Mouse (Mus musculus): Measurements from ENCODE around the gene Fam222a.

The Fam222a gene

DNA sequence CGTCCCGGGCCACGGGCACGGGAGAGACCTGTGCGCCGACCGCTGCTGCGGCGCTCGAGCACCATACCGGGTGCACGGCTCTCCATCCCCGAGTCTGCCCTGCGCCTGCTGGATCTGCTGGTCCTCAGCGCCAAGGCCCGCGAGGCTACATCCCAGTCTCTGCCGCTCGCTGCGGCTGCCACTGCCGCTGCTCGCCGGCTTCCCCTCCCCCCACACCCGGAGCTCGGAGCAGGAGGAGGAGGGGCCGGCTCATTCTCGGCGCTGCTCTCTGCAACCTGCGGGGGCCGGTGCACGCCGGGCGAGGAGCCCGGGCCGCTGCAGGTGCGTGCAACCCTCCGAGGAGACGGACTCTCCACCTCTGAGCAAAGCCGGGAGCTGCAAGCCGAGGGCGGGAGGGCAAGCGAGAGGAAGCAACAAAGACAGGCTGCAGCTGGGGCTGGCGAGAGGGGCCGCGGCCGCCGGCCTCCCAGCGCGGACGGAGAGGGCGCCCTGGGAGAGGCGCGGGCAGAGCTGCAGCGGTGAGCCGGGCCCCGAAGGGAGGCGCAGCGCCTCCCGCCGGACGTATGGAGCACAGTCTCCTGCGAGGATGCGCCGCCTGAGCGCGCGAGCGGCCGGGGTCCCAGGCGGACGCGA is at the start of gene Fam222a:
Fam222a (plus strand) TSS at position 452 of the 633 bp plus-strand sequence.
- DNase-seq, result peak; percentile 46

- DNase-seq, result no peak
Observed at GRCm38 (mm10) chr5:114528355-114528754, 39.5 kb upstream of the Fam222a start.

DNA sequence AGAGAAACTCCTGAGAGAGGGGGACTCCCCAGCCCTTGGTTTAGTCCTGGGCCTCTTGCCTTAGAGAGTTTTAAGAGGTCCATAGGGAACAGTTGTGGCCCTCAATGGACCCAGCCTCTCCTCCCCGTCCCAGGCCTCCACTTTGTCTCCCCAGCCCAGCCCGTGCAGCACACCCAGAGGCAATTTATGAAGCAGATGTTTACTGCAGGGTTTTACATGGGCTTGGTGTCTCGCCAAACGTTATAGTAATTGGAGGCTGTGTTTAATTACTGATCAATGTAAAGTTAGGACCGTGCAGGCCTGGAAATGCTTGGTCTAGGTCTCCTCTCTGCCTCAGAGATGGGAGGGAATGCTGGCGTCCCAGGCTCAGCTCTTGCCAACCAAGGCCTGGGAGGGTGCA is 37.5 kb upstream of the Fam222a start:
- DNase-seq, result no peak

DNA sequence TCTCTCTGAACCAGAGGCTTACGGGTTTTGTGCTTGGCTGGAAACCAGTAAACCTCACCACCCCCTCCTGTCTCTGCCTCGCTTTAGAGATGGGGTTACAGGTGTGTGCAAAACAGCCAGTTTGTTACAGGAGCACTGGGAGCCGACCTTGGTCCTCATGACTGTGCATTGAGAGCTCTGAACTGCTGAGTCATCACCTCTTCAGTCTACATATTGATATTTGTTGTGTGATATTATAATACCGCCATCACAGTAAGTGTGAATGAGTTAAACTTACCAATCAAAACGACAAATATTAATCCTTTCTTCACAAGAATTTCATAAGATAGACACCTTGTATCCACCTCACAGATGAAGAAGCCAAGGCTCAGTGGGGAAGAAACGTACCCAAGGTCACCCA is 35.8 kb upstream of the Fam222a start:
- DNase-seq, result no peak

- no peak for DNase-seq
Observed at GRCm38 (mm10) chr5:114537308-114538020, 30.4 kb upstream of the Fam222a start.

GRCm38 (mm10) chr5:114538021-114538405 is 29.8 kb upstream of the Fam222a start:
- no peak for DNase-seq

DNA sequence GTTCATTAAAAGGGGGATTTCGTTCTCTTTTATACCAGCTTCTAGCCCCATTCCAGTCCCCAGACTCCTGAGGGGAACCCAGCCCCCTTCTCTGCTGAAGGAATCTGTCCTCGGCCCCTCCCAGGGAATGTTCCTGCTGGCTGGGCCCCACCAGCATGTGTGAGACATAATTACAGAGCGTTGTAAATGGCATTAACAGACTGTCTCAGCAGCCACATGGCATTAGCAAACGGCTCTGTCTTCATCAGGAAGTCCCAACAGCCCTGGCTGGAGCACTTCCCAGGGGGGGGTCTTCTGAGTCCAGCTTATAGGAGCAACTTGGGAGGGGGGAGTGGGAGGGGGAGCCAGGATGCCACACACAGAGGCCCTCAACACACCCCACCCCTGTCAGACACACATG is 29.1 kb upstream of the Fam222a start:
- DNase-seq, result no peak

DNA sequence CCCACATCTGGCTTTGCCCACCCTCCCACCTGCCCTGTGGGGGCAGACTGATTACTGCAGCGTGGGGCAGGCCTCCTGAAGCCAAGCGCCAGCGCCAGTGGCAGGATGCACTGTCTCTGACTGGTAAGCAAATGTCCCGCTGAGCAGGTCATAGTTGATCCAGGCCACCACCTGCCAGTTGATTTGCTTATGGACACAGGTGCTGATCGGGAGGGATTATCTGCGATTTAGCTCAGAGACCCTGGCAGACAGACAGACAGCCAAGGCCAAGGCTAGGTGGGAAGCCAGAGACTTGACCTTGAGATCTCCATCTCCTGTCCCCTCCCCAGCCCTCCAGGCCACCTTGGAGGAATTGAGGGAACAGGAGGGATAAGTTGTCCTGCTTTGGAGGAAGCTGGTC is 28.1 kb upstream of the Fam222a start:
- no peak for DNase-seq

DNA sequence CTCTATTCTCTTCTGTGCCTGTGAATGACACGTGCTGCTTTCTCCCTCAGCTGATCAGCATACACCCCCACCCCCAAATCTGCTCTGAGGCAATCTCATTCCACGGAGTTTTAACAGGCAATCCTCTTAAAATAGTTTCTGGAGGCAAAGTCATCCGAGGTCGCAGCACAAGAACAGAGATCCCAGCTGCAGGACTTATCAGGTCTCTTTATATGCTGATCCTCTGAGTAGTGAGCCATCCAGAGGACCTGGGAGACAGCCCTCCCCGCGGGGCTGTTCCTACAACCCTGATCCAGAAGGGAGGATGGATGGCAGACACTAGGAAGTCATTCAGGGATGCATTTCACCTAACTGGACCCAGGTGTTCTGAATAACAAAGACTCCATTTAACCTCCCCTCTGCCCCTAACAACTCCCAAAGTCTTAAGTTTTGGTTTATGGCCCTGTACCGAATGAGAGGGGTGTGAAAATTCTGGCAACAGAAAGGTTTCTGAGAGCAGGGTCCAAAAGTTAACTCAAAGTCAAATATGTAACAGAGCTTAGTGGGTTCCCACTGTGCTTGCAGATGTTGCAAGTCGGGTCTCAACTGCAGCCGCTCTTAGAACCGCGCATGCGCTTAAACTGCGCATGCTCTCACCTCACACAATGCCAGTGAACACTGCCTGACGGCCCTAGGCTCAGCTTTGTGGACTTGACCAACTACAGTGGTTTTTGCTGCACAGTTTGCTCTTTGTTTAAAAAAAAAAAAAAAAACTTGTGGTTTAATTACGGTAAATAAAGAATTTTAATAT is 26.0 kb upstream of the Fam222a start:
- DNase-seq, result no peak

DNA sequence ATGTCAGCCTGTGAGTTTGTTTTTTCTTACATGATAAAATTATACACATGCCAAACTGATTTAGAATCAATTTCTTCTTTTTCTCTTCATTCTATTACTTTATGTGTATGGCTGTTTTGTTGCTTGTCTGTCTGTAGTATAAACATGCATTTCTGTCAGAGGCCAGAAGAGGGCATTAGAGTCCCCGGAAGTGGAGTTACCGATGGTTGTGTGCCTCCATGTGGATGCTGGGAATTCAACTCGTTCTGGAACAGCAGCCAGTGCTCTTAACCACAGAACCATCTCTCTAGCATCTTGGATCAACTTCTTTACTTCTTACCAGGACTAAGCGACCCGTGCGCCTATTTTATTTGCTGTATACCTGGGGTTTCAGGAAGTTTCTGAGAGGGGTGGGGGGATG is 24.2 kb upstream of the Fam222a start:
- DNase-seq, result no peak

- no peak for DNase-seq
Observed at GRCm38 (mm10) chr5:114544205-114544604, 23.6 kb upstream of the Fam222a start.

DNA sequence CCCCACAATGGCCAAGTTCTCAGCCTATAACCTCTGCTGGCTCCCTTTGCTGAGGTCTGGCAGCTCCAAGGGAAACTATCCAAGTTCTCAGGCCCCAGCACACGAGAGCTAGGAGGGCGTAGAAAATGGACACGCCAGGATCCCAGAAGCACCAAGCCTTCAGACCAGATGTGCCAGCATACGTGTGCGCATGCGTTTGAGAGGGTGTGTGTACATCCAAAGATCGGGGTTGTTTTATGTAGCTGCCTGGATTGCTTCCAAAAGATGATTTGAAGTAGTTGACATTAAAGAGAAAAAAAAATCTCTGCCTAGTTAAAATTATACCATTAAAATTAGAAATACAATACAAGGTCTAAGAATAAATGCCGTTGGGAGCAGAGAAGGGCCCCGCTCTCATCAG is 22.7 kb upstream of the Fam222a start:
- DNase-seq, result no peak

DNA sequence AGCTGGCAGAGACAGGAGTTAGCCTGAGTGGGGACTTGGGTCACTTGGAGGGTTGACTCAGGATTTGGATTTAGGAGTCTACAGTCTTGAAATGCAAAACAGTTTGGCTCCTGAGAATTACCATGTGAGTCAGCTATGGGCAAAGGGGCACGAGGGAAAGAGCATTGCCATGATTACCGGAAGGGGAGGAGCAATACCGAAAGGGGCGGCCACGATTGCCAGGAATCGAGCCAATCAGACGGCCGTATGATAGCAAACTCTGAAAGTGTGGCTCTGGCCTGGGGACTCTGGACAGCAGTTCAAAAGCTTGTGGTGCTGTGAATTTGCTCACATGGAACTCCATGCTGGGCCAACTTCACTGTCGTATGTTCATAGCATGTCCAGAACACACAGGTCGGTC is 18.8 kb upstream of the Fam222a start:
- DNase-seq, result no peak

DNA sequence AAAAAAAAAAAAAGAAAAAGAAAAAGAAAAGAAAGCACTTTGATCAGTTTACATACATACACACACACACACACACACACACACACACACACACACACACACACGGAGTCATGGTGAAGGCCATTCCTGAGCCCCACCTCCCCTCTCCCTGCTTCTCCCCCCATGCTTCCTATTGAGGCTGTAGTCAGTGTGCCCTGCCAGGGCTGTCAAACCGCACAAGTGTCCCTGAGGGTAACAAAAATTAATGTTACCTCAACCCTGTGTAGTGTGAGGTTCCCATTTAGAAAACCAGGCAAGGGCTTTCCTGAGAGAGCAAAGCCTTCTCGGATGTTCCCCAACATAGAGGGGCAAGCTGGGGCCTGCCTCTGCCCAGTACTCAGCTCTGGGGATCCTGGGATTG is 18.0 kb upstream of the Fam222a start:
- DNase-seq, result no peak

DNA sequence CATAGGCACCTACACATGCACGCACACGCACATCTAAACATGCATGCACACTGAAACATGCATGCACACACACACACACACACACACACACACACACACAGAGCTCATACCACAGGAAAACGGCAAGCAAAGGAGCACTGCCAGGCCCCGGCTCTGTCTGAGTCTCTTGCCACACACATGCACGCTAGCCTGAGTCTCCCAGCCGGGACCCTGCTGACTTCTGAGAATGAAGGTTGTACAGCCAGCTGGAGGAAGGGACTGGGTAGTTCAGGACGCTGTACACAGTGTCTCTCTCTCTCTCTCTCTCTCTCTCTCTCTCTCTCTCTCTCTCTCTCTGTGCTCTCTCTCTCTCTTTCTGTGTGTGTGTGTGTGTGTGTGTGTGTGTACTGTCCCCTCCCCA is 17.4 kb upstream of the Fam222a start:
- DNase-seq, result no peak

- no peak for DNase-seq
Observed at GRCm38 (mm10) chr5:114550886-114551492, 16.8 kb upstream of the Fam222a start.

DNA sequence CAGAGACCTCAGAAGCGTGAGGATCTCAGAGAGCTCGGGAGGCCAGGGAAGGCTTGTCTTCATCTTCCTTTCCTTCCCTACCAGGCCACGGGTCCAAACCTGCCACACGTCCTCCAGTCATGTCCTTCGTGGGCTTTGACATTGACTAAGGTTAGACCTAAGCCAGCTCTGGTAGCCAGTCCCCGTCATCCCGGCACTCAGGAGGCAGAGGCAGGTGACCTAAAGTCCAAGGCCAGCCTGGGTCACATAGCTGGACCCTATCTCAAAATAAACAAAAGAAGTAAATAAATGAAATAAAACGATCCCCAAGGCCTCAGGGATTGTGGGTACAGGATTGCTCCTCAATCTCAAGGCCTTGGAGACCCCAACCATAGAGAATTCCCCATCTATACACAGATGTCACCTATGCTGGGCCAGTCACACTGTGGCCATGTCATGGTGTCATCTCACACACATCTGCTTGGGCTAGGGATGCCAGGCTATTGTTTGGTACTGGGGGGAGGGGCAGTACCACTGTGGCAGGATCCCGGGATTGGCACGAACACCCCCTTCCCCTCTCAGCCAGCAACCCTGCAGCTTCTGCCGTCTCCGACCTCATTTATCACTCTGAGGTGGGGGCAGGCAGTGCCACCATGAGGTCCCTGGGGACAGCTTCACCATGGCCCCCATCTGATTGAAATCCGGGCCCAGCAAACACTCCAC is 15.2 kb upstream of the Fam222a start:
- DNase-seq, result peak; percentile 79

- no peak for DNase-seq
Observed at GRCm38 (mm10) chr5:114553706-114554105, 14.1 kb upstream of the Fam222a start.

GRCm38 (mm10) chr5:114555424-114555823 is 12.4 kb upstream of the Fam222a start:
- DNase-seq, result no peak

DNA sequence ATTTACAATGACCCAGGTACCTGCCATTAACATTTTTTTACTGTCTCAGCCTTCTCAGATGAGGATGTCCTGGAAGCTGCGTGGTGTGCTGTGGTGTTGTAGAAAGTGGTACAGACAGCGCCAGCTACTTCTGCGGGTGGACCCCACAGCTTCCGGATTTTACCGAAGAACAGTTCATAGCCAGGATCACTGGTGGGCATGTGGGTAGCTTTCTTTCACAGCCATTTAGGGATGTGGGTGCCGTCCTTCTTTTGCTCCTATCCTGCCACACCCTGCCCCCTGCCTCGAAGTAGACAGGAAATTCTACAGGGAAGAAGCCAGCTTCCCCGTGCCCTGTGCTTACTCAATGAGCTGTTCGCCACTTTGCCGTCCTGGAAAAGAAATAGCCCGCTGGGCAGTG is 11.7 kb upstream of the Fam222a start:
- no peak for DNase-seq

DNA sequence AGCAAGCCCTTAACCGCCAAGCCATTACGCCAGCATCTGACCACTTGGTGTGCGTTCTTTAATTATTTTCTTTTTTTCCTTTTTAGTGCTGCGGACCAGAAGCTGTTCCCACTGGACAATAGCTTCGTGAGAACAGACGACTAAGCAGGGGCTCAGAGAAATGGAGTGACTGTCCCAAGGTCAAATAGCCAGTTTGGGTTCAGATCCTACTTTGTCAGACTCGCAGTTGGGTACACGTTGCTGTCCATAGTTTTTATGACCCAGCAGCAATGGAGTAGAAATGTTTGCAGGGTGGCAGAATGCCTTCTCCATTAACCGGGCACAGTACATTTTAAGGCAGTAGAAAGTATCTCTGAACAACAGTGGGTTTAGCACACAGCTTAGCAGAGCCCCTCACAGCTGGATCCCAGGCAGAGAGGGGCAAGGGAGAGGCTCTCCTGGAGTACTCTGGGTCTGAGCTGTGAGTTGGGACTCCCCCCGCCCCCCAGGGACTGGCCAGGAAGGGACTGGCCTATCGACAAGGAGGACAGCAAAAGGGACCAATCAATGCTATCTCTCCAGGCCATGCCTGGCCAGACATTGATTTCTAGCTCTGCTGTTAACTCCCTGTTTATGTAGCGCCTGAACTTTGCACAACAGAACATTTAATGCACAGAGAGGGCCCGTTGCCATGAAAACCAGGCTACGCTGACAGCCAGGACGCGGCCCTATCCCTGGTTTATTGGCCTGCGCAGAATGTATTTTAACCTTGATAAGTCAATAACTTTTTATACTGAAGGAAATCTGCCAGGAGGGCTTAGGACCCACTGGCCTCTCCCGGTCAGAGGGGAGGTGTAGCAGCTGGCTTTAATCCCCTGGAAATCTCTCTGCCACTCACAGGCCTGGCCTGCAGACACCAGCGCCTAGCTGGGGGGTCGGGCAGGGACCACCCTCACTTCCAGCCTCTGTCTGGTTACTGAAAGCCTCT is 9.8 kb upstream of the Fam222a start:
- DNase-seq, result no peak

DNA sequence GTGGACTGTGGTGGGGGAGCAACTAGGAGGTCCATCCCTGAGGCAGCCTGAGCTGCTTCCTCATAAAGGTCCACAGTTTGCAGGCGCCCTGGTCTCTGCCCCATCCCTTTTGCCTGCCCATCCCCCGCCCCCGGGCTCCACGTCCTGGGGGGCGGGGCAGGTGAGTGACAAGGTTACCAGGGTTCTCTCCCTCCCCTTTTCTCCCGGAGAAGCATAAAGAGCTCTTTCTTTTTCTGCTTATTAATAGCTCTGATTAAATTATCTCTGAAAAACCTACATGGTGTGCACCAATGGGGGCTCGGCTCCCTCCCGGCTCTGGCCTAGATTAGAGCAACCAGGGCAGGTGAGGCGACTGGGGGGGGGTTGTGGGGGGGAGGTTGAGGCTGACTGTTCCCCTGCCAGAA is 7.3 kb upstream of the Fam222a start:
- DNase-seq, result no peak
